Mouse (Mus musculus) midbrain, embryonic 16.5 days (tissue): ENCODE data around the gene Pon2. TPM values are rescaled to one million over a fixed set of nuclear protein-coding genes. Genes with fewer than 3 reads are reported as not detected.

Experiments
- ATAC-seq: fragments of 200-750 bp; cut with Nextera tagmentation; 2 replicates; pipeline ENCODE4 v1.8.0; 2017; ENCODE audit warnings: moderate TSS enrichment
- H3K27ac ChIP-seq: fragments of 300-500 bp; sonication (generic); 2 replicates; pipeline ENCODE4 v1.5.1; 2014; ENCODE audit warnings: mild to moderate bottlenecking, low read length, mixed read lengths
- H3K27me3 ChIP-seq: fragments of 300-500 bp; sonication (generic); 2 replicates; pipeline ENCODE4 v1.6.1; 2014; ENCODE audit warnings: low read depth, low read length, mixed read lengths; ENCODE audit not compliant: control insufficient read depth, insufficient read depth
- H3K36me3 ChIP-seq: fragments of 300-500 bp; sonication (generic); 2 replicates; pipeline ENCODE4 v1.6.1; 2014; ENCODE audit warnings: mild to moderate bottlenecking, low read length, moderate library complexity, mixed read lengths; ENCODE audit not compliant: control insufficient read depth, insufficient read depth
- H3K4me1 ChIP-seq: fragments of 300-500 bp; sonication (generic); 2 replicates; pipeline ENCODE4 v1.6.1; 2014; ENCODE audit warnings: mild to moderate bottlenecking, low read length, mixed read lengths; ENCODE audit not compliant: control insufficient read depth, insufficient read depth
- H3K4me2 ChIP-seq: fragments of 300-500 bp; sonication (generic); 2 replicates; pipeline ENCODE4 v1.6.1; 2014; ENCODE audit warnings: mild to moderate bottlenecking, low read length, mixed read lengths
- H3K4me3 ChIP-seq: fragments of 300-500 bp; sonication (generic); 2 replicates; pipeline ENCODE4 v1.5.1; 2014; ENCODE audit warnings: low read depth, mild to moderate bottlenecking, low read length, moderate library complexity, mixed read lengths
- H3K9ac ChIP-seq: fragments of 300-500 bp; sonication (generic); 2 replicates; pipeline ENCODE4 v1.6.1; 2014; ENCODE audit warnings: low read depth, low read length, mixed read lengths
- H3K9me3 ChIP-seq: fragments of 300-500 bp; sonication (generic); replicated peaks from 2 replicates; pipeline ENCODE4 v1.6.1; 2014; ENCODE audit warnings: mild to moderate bottlenecking, low read length, mixed read lengths; ENCODE audit not compliant: control insufficient read depth, poor library complexity, severe bottlenecking
- WGBS: fragments of 180-500 bp; shearing (Covaris S2); extraction: QIAGEN DNeasy Blood & Tissue Kit; methylation state at CpG from one replicate; pipeline ENCODE4 v1.1.7; 2014; 5-methylcytosine and 5-hydroxymethylcytosine counted together
- polyA plus RNA-seq: library from polyadenylated mRNA; unstranded; fragments of >200 nt; fragmentation: Nextera tagmentation; extraction: Ambion mirVana; gene quantifications from 2 replicates; pipeline ENCODE4 v1.2.1, GENCODE M21; 2015

Pon2 gene
- polyA plus RNA-seq, 1 experiment from 2014 or later = 27.7 TPM

- 4% methylated on average over 23 of the region's 25 CpGs for WGBS
- H3K36me3 ChIP-seq = no peaks in the 10 kb centered on the region
- H3K9me3 ChIP-seq = no peaks in the 10 kb centered on the region
- H3K4me2 ChIP-seq = peak overlapping the region; percentile 99
- H3K27me3 ChIP-seq = no peaks in the 10 kb centered on the region
- H3K9ac ChIP-seq = peak overlapping the region; percentile 66
- H3K4me3 ChIP-seq = peak overlapping the region; percentile 63
- H3K4me1 ChIP-seq = peaks cover 6% of the 10 kb centered on the region
- peak overlapping the region; percentile 34; the same call in 1 of the 2 replicates for H3K27ac ChIP-seq
- ATAC-seq = peak; percentile 71
Measured at GRCm38 (mm10) chr6:5297321-5298091, 749 bp downstream of the Pon2 start.

- Histone ChIP-seq H3K4me3 (no peak overlapping the region), H3K36me3 (no peaks in the 10 kb centered on the region), H3K9me3 (no peaks in the 10 kb centered on the region), H3K4me2 (no peak overlapping the region), H3K27me3 (no peaks in the 10 kb centered on the region), H3K27ac (no peak overlapping the region), H3K4me1 (peaks cover 6% of the 10 kb centered on the region), H3K9ac (no peak overlapping the region)
- WGBS = 95% methylated on average over 7 of the region's 7 CpGs
- ATAC-seq = no peak
Measured at GRCm38 (mm10) chr6:5296067-5296466, 2.2 kb downstream of the Pon2 start.

- Histone ChIP-seq H3K9ac (no peak overlapping the region), H3K4me3 (no peak overlapping the region), H3K4me1 (peaks cover 6% of the 10 kb centered on the region), H3K9me3 (no peaks in the 10 kb centered on the region), H3K4me2 (no peak overlapping the region), H3K36me3 (no peaks in the 10 kb centered on the region), H3K27ac (no peak overlapping the region), H3K27me3 (no peaks in the 10 kb centered on the region)
- WGBS = 94% methylated on average over 16 of the region's 16 CpGs
- no peak for ATAC-seq
Measured at GRCm38 (mm10) chr6:5294659-5295449, 3.4 kb downstream of the Pon2 start.

GRCm38 (mm10) chr6:5292841-5293240 lies 5.4 kb downstream of the Pon2 start:
- WGBS = 85% methylated on average over 5 of the region's 5 CpGs
- Histone ChIP-seq H3K4me2 (no peak overlapping the region), H3K27me3 (no peaks in the 10 kb centered on the region), H3K36me3 (no peaks in the 10 kb centered on the region), H3K9ac (no peak overlapping the region), H3K9me3 (no peaks in the 10 kb centered on the region), H3K27ac (no peak overlapping the region), H3K4me1 (peaks cover 5% of the 10 kb centered on the region), H3K4me3 (no peak overlapping the region)
- no peak for ATAC-seq

GRCm38 (mm10) chr6:5291450-5291849 lies 6.8 kb downstream of the Pon2 start:
- H3K4me3 ChIP-seq = no peak overlapping the region
- no peaks in the 10 kb centered on the region for H3K27me3 ChIP-seq
- no peak overlapping the region for H3K9ac ChIP-seq
- no peak overlapping the region for H3K4me2 ChIP-seq
- no peaks in the 10 kb centered on the region for H3K36me3 ChIP-seq
- WGBS = 74% methylated on average over 4 of the region's 4 CpGs
- no peak for ATAC-seq
- no peaks in the 10 kb centered on the region for H3K4me1 ChIP-seq
- no peak overlapping the region for H3K27ac ChIP-seq
- H3K9me3 ChIP-seq = no peaks in the 10 kb centered on the region

GRCm38 (mm10) chr6:5287919-5288318 lies 10.3 kb downstream of the Pon2 start:
- Histone ChIP-seq H3K9me3 (no peaks in the 10 kb centered on the region), H3K27ac (no peak overlapping the region), H3K9ac (no peak overlapping the region), H3K27me3 (no peaks in the 10 kb centered on the region), H3K36me3 (no peaks in the 10 kb centered on the region), H3K4me2 (no peak overlapping the region), H3K4me3 (no peak overlapping the region), H3K4me1 (no peaks in the 10 kb centered on the region)
- ATAC-seq = no peak
- 74% methylated on average over 5 of the region's 5 CpGs for WGBS

- no peak overlapping the region for H3K9ac ChIP-seq
- no peak for ATAC-seq
- H3K4me3 ChIP-seq = no peak overlapping the region
- H3K4me2 ChIP-seq = no peak overlapping the region
- no peaks in the 10 kb centered on the region for H3K36me3 ChIP-seq
- no peaks in the 10 kb centered on the region for H3K27me3 ChIP-seq
- WGBS = 85% methylated on average over 2 of the region's 2 CpGs
- no peak overlapping the region for H3K27ac ChIP-seq
- no peaks in the 10 kb centered on the region for H3K9me3 ChIP-seq
- no peaks in the 10 kb centered on the region for H3K4me1 ChIP-seq
Measured at GRCm38 (mm10) chr6:5287392-5287791, 10.9 kb downstream of the Pon2 start.

GRCm38 (mm10) chr6:5282418-5282817 lies 15.8 kb downstream of the Pon2 start:
- H3K27me3 ChIP-seq = no peaks in the 10 kb centered on the region
- ATAC-seq = no peak
- no peak overlapping the region for H3K4me2 ChIP-seq
- H3K9me3 ChIP-seq = no peaks in the 10 kb centered on the region
- 52% methylated on average over 7 of the region's 7 CpGs for WGBS
- H3K27ac ChIP-seq = no peak overlapping the region
- H3K4me1 ChIP-seq = no peaks in the 10 kb centered on the region
- H3K9ac ChIP-seq = no peak overlapping the region
- no peak overlapping the region for H3K4me3 ChIP-seq
- H3K36me3 ChIP-seq = no peaks in the 10 kb centered on the region
